Mouse (Mus musculus): ENCODE measurements around the gene Panx3. TPM values are rescaled to one million over a fixed set of nuclear protein-coding genes. Genes with fewer than 3 reads are reported as not detected.

The Panx3 gene
- not detected in 2 replicates for polyA plus RNA-seq (2015; fragmentation: Nextera tagmentation; extraction: Ambion mirVana)

- Histone ChIP-seq H3K4me3 (replicated peaks) (no peak within 1 kb of the TSS), H3K36me3 (no peaks in the 10 kb centered on the region), H3K9ac (replicated peaks) (no peak within 1 kb of the TSS), H3K4me2 (replicated peaks) (no peak within 1 kb of the TSS), H3K4me1 (replicated peaks) (no peaks in the 10 kb centered on the region), H3K27me3 (no peaks in the 10 kb centered on the region), H3K27ac (no peak within 1 kb of the TSS), H3K9me3 (no peaks in the 10 kb centered on the region)
- 72% methylated on average over 6 of the region's 6 CpGs for WGBS
- no peak for ATAC-seq
Measured at GRCm38 (mm10) chr9:37669115-37669514, at the start of gene Panx3. Gene Panx3, minus strand, starts transcription at chr9:37669235.

GRCm38 (mm10) chr9:37716150-37716549 lies 47.1 kb upstream of the Panx3 start, which contains the start of gene Olfr160:
Gene Olfr160, minus strand, starts transcription at chr9:37716250.
- Histone ChIP-seq H3K9ac (replicated peaks) (no peak within 1 kb of the TSS), H3K4me1 (replicated peaks) (no peaks in the 10 kb centered on the region), H3K27me3 (no peaks in the 10 kb centered on the region), H3K4me2 (replicated peaks) (no peak within 1 kb of the TSS), H3K9me3 (no peaks in the 10 kb centered on the region), H3K36me3 (no peaks in the 10 kb centered on the region), H3K27ac (no peak within 1 kb of the TSS), H3K4me3 (replicated peaks) (no peak within 1 kb of the TSS)
- 89% methylated on average over 1 of the region's 1 CpGs for WGBS
- no peak for ATAC-seq

GRCm38 (mm10) chr9:37689970-37690686 lies 21.1 kb upstream of the Panx3 start:
- Histone ChIP-seq H3K4me2 (replicated peaks) (no peak overlapping the region), H3K27me3 (no peaks in the 10 kb centered on the region), H3K4me3 (replicated peaks) (no peak overlapping the region), H3K27ac (no peak overlapping the region), H3K36me3 (no peaks in the 10 kb centered on the region), H3K9me3 (no peaks in the 10 kb centered on the region), H3K9ac (replicated peaks) (no peak overlapping the region), H3K4me1 (replicated peaks) (no peaks in the 10 kb centered on the region)
- 15% methylated on average over 5 of the region's 5 CpGs for WGBS
- peak; percentile 79 for ATAC-seq

- no peaks in the 10 kb centered on the region for H3K9me3 ChIP-seq
- no peaks in the 10 kb centered on the region for H3K4me1 ChIP-seq (replicated peaks)
- H3K36me3 ChIP-seq, result no peaks in the 10 kb centered on the region
- no peak overlapping the region for H3K9ac ChIP-seq (replicated peaks)
- no peak overlapping the region for H3K4me2 ChIP-seq (replicated peaks)
- WGBS, result 22% methylated on average over 3 of the region's 3 CpGs
- no peak for ATAC-seq
- no peak overlapping the region for H3K4me3 ChIP-seq (replicated peaks)
- no peak overlapping the region for H3K27ac ChIP-seq
- no peaks in the 10 kb centered on the region for H3K27me3 ChIP-seq
Measured at GRCm38 (mm10) chr9:37687941-37688303, 18.9 kb upstream of the Panx3 start.

- Histone ChIP-seq H3K27me3 (no peaks in the 10 kb centered on the region), H3K27ac (no peak overlapping the region), H3K9me3 (no peaks in the 10 kb centered on the region), H3K4me2 (replicated peaks) (no peak overlapping the region), H3K4me3 (replicated peaks) (no peak overlapping the region), H3K4me1 (replicated peaks) (no peaks in the 10 kb centered on the region), H3K36me3 (no peaks in the 10 kb centered on the region), H3K9ac (replicated peaks) (no peak overlapping the region)
- no peak for ATAC-seq
- 64% methylated on average over 3 of the region's 3 CpGs for WGBS
Measured at GRCm38 (mm10) chr9:37687288-37687940, 18.4 kb upstream of the Panx3 start.

- WGBS, result 87% methylated on average over 1 of the region's 1 CpGs
- no peak overlapping the region for H3K4me2 ChIP-seq (replicated peaks)
- ATAC-seq, result no peak
Measured at GRCm38 (mm10) chr9:37681123-37681522, 12.1 kb upstream of the Panx3 start.

GRCm38 (mm10) chr9:37675287-37675686 lies 6.3 kb upstream of the Panx3 start:
- H3K27ac ChIP-seq, result no peak overlapping the region
- 89% methylated on average over 4 of the region's 4 CpGs for WGBS
- H3K27me3 ChIP-seq, result no peaks in the 10 kb centered on the region
- no peak overlapping the region for H3K4me2 ChIP-seq (replicated peaks)
- H3K4me3 ChIP-seq (replicated peaks), result no peak overlapping the region
- no peaks in the 10 kb centered on the region for H3K9me3 ChIP-seq
- no peaks in the 10 kb centered on the region for H3K4me1 ChIP-seq (replicated peaks)
- no peaks in the 10 kb centered on the region for H3K36me3 ChIP-seq
- no peak for ATAC-seq
- H3K9ac ChIP-seq (replicated peaks), result no peak overlapping the region

More at GRCm38 (mm10) chr9:37681123-37681522, 12.1 kb upstream of the Panx3 start:
- H3K4me3 ChIP-seq (replicated peaks), result no peak overlapping the region
- H3K36me3 ChIP-seq, result no peaks in the 10 kb centered on the region
- no peak overlapping the region for H3K27ac ChIP-seq
- H3K27me3 ChIP-seq, result no peaks in the 10 kb centered on the region
- H3K9ac ChIP-seq (replicated peaks), result no peak overlapping the region
- no peaks in the 10 kb centered on the region for H3K9me3 ChIP-seq
- no peaks in the 10 kb centered on the region for H3K4me1 ChIP-seq (replicated peaks)

- Histone ChIP-seq H3K9me3 (no peaks in the 10 kb centered on the region), H3K4me3 (replicated peaks) (no peak overlapping the region), H3K36me3 (no peaks in the 10 kb centered on the region), H3K4me1 (replicated peaks) (no peaks in the 10 kb centered on the region), H3K4me2 (replicated peaks) (no peak overlapping the region), H3K27me3 (no peaks in the 10 kb centered on the region), H3K9ac (replicated peaks) (no peak overlapping the region), H3K27ac (no peak overlapping the region)
- ATAC-seq, result no peak
- WGBS, result 91% methylated on average over 3 of the region's 3 CpGs
Measured at GRCm38 (mm10) chr9:37670261-37670660, 1.2 kb upstream of the Panx3 start.

- Histone ChIP-seq H3K27me3 (no peaks in the 10 kb centered on the region), H3K4me1 (replicated peaks) (no peaks in the 10 kb centered on the region), H3K4me2 (replicated peaks) (no peak overlapping the region), H3K9ac (replicated peaks) (no peak overlapping the region), H3K27ac (no peak overlapping the region), H3K36me3 (no peaks in the 10 kb centered on the region), H3K9me3 (no peaks in the 10 kb centered on the region), H3K4me3 (replicated peaks) (no peak overlapping the region)
- 83% methylated on average over 4 of the region's 4 CpGs for WGBS
- no peak for ATAC-seq
Measured at GRCm38 (mm10) chr9:37669678-37670077, 643 bp upstream of the Panx3 start.

- no peak overlapping the region for H3K9ac ChIP-seq (replicated peaks)
- WGBS, result 85% methylated on average over 7 of the region's 7 CpGs
- peaks cover 3% of the 10 kb centered on the region; the same call in 1 of the 2 replicates for H3K27me3 ChIP-seq
- no peaks in the 10 kb centered on the region for H3K9me3 ChIP-seq
- no peak for ATAC-seq
- no peaks in the 10 kb centered on the region for H3K36me3 ChIP-seq
- H3K4me2 ChIP-seq (replicated peaks), result no peak overlapping the region
- no peak overlapping the region for H3K27ac ChIP-seq
- H3K4me1 ChIP-seq (replicated peaks), result no peaks in the 10 kb centered on the region
- H3K4me3 ChIP-seq (replicated peaks), result no peak overlapping the region
Measured at GRCm38 (mm10) chr9:37666045-37666444, 3.0 kb downstream of the Panx3 start.

- Histone ChIP-seq H3K36me3 (no peaks in the 10 kb centered on the region), H3K27ac (no peak overlapping the region), H3K9ac (replicated peaks) (no peak overlapping the region), H3K9me3 (no peaks in the 10 kb centered on the region), H3K4me2 (replicated peaks) (no peak overlapping the region), H3K4me1 (replicated peaks) (no peaks in the 10 kb centered on the region), H3K4me3 (replicated peaks) (no peak overlapping the region), H3K27me3 (peaks cover 3% of the 10 kb centered on the region; the same call in 1 of the 2 replicates)
- 83% methylated on average over 2 of the region's 2 CpGs for WGBS
- no peak for ATAC-seq
Measured at GRCm38 (mm10) chr9:37664604-37665003, 4.4 kb downstream of the Panx3 start.

GRCm38 (mm10) chr9:37663210-37663609 lies 5.8 kb downstream of the Panx3 start:
- Histone ChIP-seq H3K4me2 (replicated peaks) (no peak overlapping the region), H3K27ac (no peak overlapping the region)
- 82% methylated on average over 1 of the region's 1 CpGs for WGBS

More at GRCm38 (mm10) chr9:37663210-37663609, 5.8 kb downstream of the Panx3 start:
- Histone ChIP-seq H3K9me3 (no peaks in the 10 kb centered on the region), H3K9ac (replicated peaks) (no peak overlapping the region), H3K4me1 (replicated peaks) (no peaks in the 10 kb centered on the region), H3K4me3 (replicated peaks) (no peak overlapping the region), H3K27me3 (peaks cover 3% of the 10 kb centered on the region; the same call in 1 of the 2 replicates), H3K36me3 (no peaks in the 10 kb centered on the region)
- no peak for ATAC-seq
